Mouse (Mus musculus): ENCODE data around the gene Mettl3. TPM values are rescaled to one million over a fixed set of nuclear protein-coding genes. Genes with fewer than 3 reads are reported as not detected.
A peak's percentile ranks its signal among the peaks of the same experiment; 100 is the strongest.
"Not testable (repeated sequence)": the region's sequence is repeated elsewhere in the genome, so short reads cannot be mapped to it uniquely, and the experiment has no call there.

The Mettl3 gene
- 10 to 100 TPM; 39.3 to 66.6 (median 55.2) TPM for total RNA-seq (2022)

DNA sequence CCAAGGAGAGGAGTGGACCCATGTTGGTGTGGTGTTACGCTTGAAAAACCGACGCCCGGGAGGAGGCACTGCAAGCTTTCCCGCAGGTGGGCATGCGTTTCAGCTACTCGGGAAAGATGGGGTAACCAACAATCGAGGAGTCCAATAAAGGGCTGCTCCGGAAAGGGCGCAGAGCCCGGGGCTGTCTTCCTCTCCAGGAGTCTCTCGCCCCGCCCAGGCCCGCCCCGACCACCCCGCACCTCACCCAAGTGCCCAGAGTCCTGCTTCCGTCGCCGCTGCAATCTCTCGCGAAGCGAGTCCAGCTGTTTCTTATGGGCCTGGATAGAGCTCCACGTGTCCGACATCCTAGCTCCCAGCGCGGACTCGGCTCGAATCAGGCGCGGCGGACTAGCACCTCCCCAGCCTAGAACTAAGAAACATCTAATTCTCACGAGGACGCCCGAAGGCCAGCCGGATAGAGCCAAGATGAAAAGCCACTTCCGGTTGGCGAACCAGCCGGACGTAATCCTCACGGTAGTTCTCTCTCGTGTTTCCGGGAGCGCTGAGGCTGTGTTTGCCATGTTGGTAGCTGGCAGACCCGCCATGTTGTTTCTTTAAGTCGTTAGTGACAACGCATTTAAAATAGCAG lies at the start of gene Mettl3:
Gene Mettl3 (minus strand): TSS at position 485 of the 628 bp plus-strand sequence.
- peak; percentile 90 for DNase-seq

GRCm38 (mm10) chr14:52339512-52339852 lies 34.6 kb upstream of the Mettl3 start:
- DNase-seq, result no peak

GRCm38 (mm10) chr14:52338751-52339511 lies 34.0 kb upstream of the Mettl3 start:
- DNase-seq, result no peak

DNA sequence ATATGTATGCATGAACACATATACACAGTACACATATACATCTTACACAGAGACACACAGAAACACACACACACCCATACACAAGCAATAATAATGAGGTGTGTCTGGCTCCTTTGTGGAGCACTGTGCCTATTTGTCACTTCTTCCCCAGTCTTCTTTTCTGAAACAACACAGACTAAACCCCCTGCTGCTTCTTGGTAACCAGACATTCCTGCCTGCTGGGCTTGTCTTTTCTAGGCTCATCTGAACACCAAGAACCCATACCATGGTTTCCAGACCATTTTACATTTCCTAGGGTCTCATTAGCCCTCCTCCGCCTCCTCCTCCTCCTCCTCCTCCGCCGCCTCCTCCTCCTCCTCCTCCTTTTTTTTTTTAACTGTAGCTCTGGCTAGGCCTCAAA lies 27.2 kb upstream of the Mettl3 start:
- no peak for DNase-seq

DNA sequence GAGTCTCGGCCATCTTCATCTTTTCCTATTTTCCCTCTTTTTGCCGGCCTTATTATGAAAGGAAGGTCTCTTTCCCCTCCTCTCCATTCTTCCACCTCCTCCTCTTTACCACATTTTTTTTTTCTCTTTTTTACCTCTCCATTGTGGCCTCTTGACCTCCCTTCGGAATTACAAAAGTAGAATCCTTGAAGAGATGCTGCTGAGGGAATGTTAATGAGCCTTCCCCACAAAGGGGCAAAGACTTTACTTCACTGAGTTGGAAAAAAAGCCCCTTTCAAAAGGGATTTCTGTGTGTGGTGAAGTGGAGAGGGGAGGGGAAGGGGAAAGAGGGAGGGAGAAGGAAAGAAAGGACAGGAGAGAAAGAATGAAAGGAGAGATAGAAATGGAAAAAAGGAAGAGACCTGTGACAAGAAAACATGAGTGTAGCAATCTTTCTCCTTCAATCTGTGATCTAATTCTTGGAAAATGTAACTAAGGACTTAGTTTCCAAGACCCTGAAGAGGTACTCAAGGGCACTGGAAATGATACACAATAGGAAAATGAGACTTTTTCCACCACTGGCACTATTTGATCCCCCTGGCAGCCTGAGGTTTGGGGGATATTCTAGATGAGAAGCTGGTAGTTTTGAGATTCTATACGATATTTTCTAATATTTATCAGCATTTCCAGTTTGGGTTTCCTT lies 26.3 kb upstream of the Mettl3 start:
- DNase-seq, result no peak

DNA sequence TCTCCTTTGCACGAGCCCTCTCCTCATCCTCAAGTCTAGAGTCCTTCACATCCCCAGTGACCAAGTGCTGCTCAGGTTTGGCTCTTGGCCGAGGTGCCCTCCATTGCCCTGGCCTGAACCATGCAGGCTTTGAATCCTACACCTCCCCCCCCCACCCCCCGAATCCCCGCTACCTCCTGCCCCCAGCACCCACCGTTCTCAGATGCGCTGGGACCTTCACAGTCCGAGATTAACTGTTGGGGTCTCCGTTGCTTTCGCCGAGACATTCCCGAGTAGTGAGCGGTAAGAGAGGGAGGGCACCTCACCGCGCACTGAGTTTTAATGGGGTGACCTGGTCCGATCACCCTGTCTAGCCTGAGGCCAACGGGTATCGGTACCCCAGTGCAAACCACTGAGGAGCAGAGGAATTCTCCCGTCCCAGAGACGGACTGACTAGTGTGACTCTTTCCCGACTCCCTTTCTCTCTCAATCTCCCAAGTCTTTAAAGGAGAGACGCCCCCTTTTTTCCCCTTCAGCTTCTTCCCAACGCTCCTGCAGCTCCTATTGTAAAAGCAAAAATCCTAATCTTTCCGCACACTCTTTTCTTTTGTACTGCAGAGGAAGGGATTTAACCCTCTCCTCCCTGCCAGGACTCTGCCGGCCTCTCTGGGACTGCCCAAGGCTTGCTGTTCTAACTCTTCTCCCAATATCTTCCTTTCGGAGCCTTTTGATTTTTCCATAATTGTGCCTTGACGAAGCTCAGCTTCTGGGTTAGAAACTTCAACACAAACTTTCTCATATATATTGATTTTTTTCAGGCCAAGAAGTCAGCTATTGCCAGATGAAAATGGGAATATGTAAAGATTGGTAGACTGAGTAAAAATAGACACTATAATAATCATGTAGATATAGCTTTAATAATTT lies 23.2 kb upstream of the Mettl3 start, which contains the start of gene Sall2:
Gene Sall2 (minus strand): TSS at position 853 of the 903 bp plus-strand sequence.
- DNase-seq, result no peak

DNA sequence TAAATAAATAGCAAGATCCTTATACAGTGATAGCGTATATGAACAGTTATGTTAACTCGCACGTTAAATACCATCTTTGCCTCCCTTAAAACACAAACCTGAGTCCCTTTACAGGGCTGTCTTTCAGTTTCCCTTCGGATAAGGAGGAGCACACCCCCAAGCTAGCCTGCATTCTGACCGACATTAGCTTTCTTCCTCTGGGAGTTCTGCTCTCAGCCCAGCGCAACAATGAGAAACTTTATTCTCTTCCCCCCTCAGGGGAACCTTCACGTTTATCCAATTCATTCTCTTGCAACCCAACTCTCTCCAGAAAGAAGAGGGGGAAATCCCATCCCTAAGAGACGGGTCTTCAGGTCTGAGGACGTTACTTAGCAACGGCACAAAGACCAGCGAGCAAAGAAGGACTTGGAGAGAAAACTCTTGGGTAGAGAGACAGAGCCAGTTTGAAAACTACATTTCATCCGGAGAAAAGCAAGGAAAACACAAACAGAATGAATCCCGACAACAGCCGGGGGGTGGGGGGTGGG lies 22.5 kb upstream of the Mettl3 start:
- no peak for DNase-seq

DNA sequence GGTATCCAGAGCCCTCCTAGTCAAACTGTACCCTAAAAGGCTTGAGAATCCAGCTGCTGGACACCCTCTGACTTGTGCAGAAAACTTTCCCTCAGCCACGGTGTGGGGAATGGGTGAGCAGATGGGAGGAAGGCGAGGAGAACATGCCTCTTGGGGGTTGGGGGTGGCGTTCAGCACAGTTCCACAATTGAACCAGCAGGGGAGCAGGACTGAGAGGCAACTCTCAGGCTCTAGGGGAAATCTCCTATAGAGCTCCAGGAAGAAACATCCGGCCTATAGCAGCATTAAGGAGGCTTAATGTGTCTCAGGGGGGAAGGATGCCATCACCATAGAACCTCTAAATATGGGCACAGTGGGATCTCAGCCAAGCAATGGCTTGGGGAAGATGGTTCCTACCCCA lies 21.0 kb upstream of the Mettl3 start:
- DNase-seq, result no peak

DNA sequence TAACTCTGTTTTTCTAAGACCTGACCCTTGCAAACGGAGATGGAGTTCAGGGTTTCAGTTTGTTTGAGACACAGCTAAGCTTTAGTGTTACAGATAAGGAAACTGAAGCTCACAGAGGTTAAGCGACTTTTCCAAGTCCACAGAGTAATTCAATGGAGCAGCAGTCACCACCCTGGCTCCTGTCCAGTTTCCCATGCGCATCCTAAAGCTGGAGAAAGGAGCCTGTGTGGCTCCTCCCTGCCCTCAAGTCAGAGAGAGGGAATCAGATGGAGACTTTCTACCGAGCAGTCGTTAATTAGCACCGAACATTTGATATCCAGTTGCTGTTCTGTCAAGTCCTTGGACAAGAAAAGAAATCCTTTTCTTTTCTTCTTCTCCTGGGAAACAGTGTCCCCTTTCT lies 14.4 kb upstream of the Mettl3 start:
- no peak for DNase-seq

GRCm38 (mm10) chr14:52316441-52317225 lies 11.7 kb upstream of the Mettl3 start:
- DNase-seq, result no peak

DNA sequence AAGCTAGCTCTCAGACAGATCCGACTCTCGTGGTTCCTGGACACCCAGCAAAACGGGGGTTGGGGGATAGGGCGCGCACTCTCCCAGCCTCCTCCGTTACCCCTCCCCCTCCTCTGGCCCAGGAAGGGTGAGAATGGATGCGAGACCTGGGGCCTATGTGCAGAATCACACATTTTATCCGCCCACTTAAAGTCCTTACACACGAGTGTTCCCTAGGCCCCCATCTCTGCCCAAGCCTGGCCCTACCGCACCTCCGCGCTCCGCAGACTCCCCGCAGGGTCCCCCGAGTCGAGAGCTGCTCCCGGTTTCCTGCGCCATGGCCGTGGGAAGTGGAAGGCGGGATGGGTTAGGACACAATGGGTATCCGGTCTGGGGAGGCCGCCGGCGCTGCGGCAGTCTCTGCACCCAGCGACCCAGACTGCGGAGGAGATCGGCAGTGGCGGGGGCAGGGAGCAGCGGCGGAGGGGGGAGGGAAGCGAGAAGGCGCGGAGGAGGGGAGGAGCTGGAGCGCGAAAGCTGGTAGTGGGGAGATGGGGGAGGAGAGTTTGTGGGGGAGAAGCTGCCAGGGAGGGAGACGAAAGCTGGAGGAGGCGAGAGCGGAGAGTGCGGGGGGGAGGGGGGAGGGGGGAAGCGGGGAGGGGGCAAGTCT lies 11.0 kb upstream of the Mettl3 start:
- DNase-seq, result peak; percentile 35

- DNase-seq, result no peak
These were observed 10.4 kb upstream of the Mettl3 start for GRCm38 (mm10) chr14:52315283-52315780.

- no peak for DNase-seq
These were observed 9.9 kb upstream of the Mettl3 start for GRCm38 (mm10) chr14:52314808-52315150.

GRCm38 (mm10) chr14:52313931-52314807 lies 9.2 kb upstream of the Mettl3 start:
- DNase-seq, result no peak

GRCm38 (mm10) chr14:52310906-52311305 lies 6.0 kb upstream of the Mettl3 start:
- DNase-seq, result no peak

DNA sequence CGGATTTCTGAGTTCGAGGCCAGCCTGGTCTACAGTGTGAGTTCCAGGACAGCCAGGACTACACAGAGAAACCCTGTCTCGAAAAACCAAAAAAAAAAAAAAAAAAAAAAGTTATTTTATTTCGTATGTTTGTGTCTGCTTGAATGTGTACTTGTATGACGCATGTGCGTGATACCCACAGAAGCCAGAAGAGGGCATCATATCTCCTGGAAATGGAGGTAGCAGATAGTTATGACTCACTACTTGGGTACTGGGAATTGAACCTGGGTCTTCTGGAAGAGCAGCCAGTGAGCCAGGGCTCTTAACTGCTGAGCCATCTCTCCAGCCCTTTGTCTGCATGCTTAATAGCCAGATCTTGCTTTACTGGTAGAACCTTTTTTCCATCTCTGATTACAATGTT lies 5.4 kb upstream of the Mettl3 start:
- not testable (repeated sequence) for DNase-seq

GRCm38 (mm10) chr14:52306100-52306499 lies 1.2 kb upstream of the Mettl3 start:
- DNase-seq, result no peak

DNA sequence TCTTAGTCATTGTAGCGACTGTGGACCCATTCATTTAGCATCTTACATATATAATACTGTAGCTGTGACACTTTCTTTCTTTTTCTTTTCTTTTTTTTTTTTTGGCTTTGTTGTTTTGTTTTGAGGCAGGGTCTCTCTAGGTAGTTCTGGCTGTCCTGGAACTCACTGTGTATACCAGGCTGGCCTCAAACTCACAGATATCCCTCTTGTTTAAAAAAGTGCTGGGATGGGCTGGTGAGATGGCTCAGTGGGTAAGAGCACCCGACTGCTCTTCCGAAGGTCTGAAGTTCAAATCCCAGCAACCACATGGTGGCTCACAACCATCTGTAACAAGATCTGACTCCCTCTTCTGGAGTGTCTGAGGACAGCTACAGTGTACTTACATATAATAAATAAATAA lies 1.4 kb downstream of the Mettl3 start:
- not testable (repeated sequence) for DNase-seq

- DNase-seq, result no peak
These were observed 9.2 kb downstream of the Mettl3 start for GRCm38 (mm10) chr14:52295558-52296264.

Data from adrenal gland, adult 8-10 months (tissue).